Mouse (Mus musculus): Measurements from ENCODE around the gene Gata1.

GRCm38 (mm10) chrX:7992379-7993067, 14.7 kb upstream of the Gata1 start:
- TF ChIP-seq CTCF (IDR thresholded peaks at IDR 0.05; ENCODE audit: low read depth), result no peak
- no peak for TF ChIP-seq EP300 (IDR thresholded peaks at IDR 0.05; ENCODE audit: low read depth)

Data from liver, embryonic 14.5 days (tissue).